Mouse (Mus musculus) megakaryocyte progenitor cell, adult 5-6 weeks (primary cell): ENCODE data around the gene Nav2. TPM values are rescaled to one million over a fixed set of nuclear protein-coding genes. Genes with fewer than 3 reads are reported as not detected.

Experiments
- ATAC-seq: replicated peaks from 2 replicates; pipeline ENCODE4 v1.8.0; 2016; ENCODE audit warnings: mild to moderate bottlenecking, moderate TSS enrichment, inconsistent platforms; ENCODE audit not compliant: poor library complexity
- total RNA-seq, 2 experiments: library from RNA; stranded (forward) in 1 of 2; stranded (reverse) in 1 of 2; fragments of 157-497, 149-512 nt in 1 of 2; fragments of 200-1000 nt in 1 of 2; gene quantifications; 2 replicates each; pipeline versions ENCODE4 v1.2.3 to v1.2.4; 2015 to 2017

Gene Nav2
- total RNA-seq, 2 experiments from 2014 or later, result 16.4 to 27.0 TPM

GRCm38 (mm10) chr7:49373173-49373572 lies 464.7 kb downstream of the Nav2 start:
- ATAC-seq, result no peak

GRCm38 (mm10) chr7:49373661-49374060 lies 465.1 kb downstream of the Nav2 start:
- ATAC-seq, result no peak

GRCm38 (mm10) chr7:49375499-49375974 lies 467.0 kb downstream of the Nav2 start:
- no peak for ATAC-seq

- ATAC-seq, result no peak
Measured at GRCm38 (mm10) chr7:49378608-49379007, 470.1 kb downstream of the Nav2 start.

- no peak for ATAC-seq
Measured at GRCm38 (mm10) chr7:49380940-49381339, 472.4 kb downstream of the Nav2 start.

- ATAC-seq, result no peak
Measured at GRCm38 (mm10) chr7:49382884-49383283, 474.4 kb downstream of the Nav2 start.

GRCm38 (mm10) chr7:49388137-49388536 lies 479.6 kb downstream of the Nav2 start:
- no peak for ATAC-seq

GRCm38 (mm10) chr7:49390312-49390711 lies 481.8 kb downstream of the Nav2 start:
- ATAC-seq, result no peak

GRCm38 (mm10) chr7:49390829-49391228 lies 482.3 kb downstream of the Nav2 start:
- ATAC-seq, result no peak

- ATAC-seq, result no peak
Measured at GRCm38 (mm10) chr7:49392180-49392579, 483.7 kb downstream of the Nav2 start.

- ATAC-seq, result no peak
Measured at GRCm38 (mm10) chr7:49392834-49393233, 484.3 kb downstream of the Nav2 start.

- ATAC-seq, result no peak
Measured at GRCm38 (mm10) chr7:49393857-49394256, 485.3 kb downstream of the Nav2 start.

GRCm38 (mm10) chr7:49396202-49396601 lies 487.7 kb downstream of the Nav2 start:
- peak; percentile 54 for ATAC-seq

- peak; percentile 74 for ATAC-seq
Measured at GRCm38 (mm10) chr7:49397441-49398003, 489.0 kb downstream of the Nav2 start.

- no peak for ATAC-seq
Measured at GRCm38 (mm10) chr7:49398020-49398516, 489.6 kb downstream of the Nav2 start.

GRCm38 (mm10) chr7:49399314-49399713 lies 490.8 kb downstream of the Nav2 start:
- peak; percentile 48 for ATAC-seq

GRCm38 (mm10) chr7:49400463-49400862 lies 491.9 kb downstream of the Nav2 start:
- no peak for ATAC-seq

GRCm38 (mm10) chr7:49402526-49402925 lies 494.0 kb downstream of the Nav2 start:
- ATAC-seq, result no peak; the same call in 1 of the 2 replicates

- ATAC-seq, result no peak
Measured at GRCm38 (mm10) chr7:49407688-49408087, 499.2 kb downstream of the Nav2 start.

GRCm38 (mm10) chr7:49408625-49409024 lies 500.1 kb downstream of the Nav2 start:
- ATAC-seq, result no peak

- no peak for ATAC-seq
Measured at GRCm38 (mm10) chr7:49409265-49409664, 500.7 kb downstream of the Nav2 start.

- ATAC-seq, result no peak
Measured at GRCm38 (mm10) chr7:49410188-49410587, 501.7 kb downstream of the Nav2 start.

- no peak for ATAC-seq
Measured at GRCm38 (mm10) chr7:49410892-49411291, 502.4 kb downstream of the Nav2 start.
